17 mouse cellular contexts compared by ENCODE assay signal in the genomic region with DNA sequence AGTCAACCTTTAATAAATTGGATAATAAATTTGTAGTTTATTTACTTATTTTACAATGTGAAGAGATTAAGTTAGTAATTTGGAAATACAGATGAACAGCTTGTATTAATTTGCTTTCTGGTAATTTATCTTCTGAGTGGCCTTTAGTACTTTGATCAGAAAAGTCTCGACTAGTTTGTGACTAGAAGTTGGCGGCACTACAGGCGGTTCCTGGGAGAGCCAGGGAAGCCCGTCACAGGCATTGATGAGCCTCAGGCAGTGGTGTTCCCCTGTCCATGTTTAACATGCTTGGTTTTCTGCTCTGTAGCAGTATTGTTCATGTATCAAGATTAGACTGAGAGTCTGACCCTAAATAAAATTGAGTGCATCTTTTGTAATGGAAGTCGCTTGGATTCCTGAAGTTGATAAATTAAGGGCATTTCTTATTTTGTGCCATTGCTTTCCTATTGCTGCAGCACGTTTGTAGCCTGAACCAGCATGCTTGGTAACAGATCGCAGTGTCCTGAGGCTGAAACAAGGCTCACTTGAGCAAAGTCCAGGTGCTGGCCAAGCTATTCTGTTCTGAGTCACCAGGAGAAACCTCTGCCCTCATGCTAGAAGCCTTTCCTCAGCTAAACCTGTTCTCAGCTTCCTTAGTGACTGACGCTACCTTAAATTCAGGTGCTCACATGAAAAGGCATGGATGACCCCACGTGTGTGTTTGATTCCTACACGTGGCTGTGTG. TPM values are rescaled to one million over a fixed set of nuclear protein-coding genes. Genes with fewer than 3 reads are reported as not detected.
DNase-seq lines count a peak whose midpoint lies in the region; ATAC-seq lines count a peak whose summit lies in the region.
"Had no signal": no experiment of that assay in that cellular context is flagged by ENCODE, and none has a peak within 500 bp of the region (broad histone marks: within the 10 kb centered on the region; RNA-seq: fewer than 3 reads in every experiment).

No protein-coding gene starts in this region.

- no peak for ATAC-seq in midbrain, embryonic 11.5 days (ENCODE audit: low FRiP score)
- ATAC-seq in midbrain, embryonic 16.5 days, result no peak
- no peak for ATAC-seq in megakaryocyte-erythroid progenitor cell, adult 5-6 weeks (replicated peaks; ENCODE audit: low FRiP score, low TSS enrichment, poor library complexity, severe bottlenecking)
- ATAC-seq: forebrain, postnatal 0 days had no signal

- peaks cover 10% of the 10 kb centered on the region; the same call in 1 of the 2 replicates for H3K36me3 ChIP-seq in midbrain, embryonic 11.5 days (ENCODE audit: control insufficient read depth, insufficient read depth, low read length)
- H3K36me3 ChIP-seq in midbrain, embryonic 16.5 days (ENCODE audit: control insufficient read depth, insufficient read depth, low read length), result peaks cover 20% of the 10 kb centered on the region

- no peaks in the 10 kb centered on the region for H3K9me3 ChIP-seq in midbrain, embryonic 11.5 days (ENCODE audit: control insufficient read depth, low read length)
- no peaks in the 10 kb centered on the region for H3K9me3 ChIP-seq in midbrain, embryonic 16.5 days (replicated peaks; ENCODE audit: control insufficient read depth, low read length, poor library complexity, severe bottlenecking)
- H3K9me3 ChIP-seq: heart, embryonic 13.5 days; hindbrain, embryonic 15.5 days had no signal

- no peak overlapping the region for H3K27ac ChIP-seq in midbrain, embryonic 11.5 days (ENCODE audit: low read depth, low read length)
- H3K27ac ChIP-seq in midbrain, embryonic 16.5 days (ENCODE audit: low read length), result no peak overlapping the region
- H3K27ac ChIP-seq: heart, embryonic 13.5 days; hindbrain, embryonic 15.5 days; liver, embryonic 14.5 days had no signal

- WGBS in midbrain, embryonic 11.5 days, result 89% methylated on average over 10 of the region's 10 CpGs
- WGBS in midbrain, embryonic 16.5 days, result 92% methylated on average over 10 of the region's 10 CpGs

- peak; percentile 26 for DNase-seq in midbrain, embryonic 11.5 days (ENCODE audit: low spot score, missing footprints)
- DNase-seq in kidney, adult 8-10 months, result peak; percentile 69 to 73
- peak; percentile 67 to 83 for DNase-seq in kidney, postnatal 36 days
- DNase-seq in gastrocnemius, postnatal 10 days, result no peak
- DNase-seq in adrenal gland, postnatal 14 days, result no peak
- DNase-seq: adrenal gland, adult 2 months; cerebellum, postnatal 10 days; forebrain, postnatal 0 days; heart, postnatal 4 days; midbrain, embryonic 14.5 days; thymus, adult 18-20 months had no signal

- no peak overlapping the region for H3K9ac ChIP-seq in midbrain, embryonic 11.5 days (ENCODE audit: low read length)
- H3K9ac ChIP-seq in midbrain, embryonic 16.5 days (ENCODE audit: low read depth, low read length), result no peak overlapping the region
- H3K9ac ChIP-seq: forebrain, postnatal 0 days; heart, embryonic 13.5 days; hindbrain, embryonic 15.5 days; liver, embryonic 14.5 days had no signal

- H3K27me3 ChIP-seq in midbrain, embryonic 11.5 days (ENCODE audit: control insufficient read depth, insufficient read depth, low read length), result no peaks in the 10 kb centered on the region
- H3K27me3 ChIP-seq in midbrain, embryonic 16.5 days (ENCODE audit: control insufficient read depth, insufficient read depth, low read depth, low read length), result no peaks in the 10 kb centered on the region
- H3K27me3 ChIP-seq: heart, embryonic 13.5 days; hindbrain, embryonic 15.5 days had no signal

- peaks cover 4% of the 10 kb centered on the region for H3K4me1 ChIP-seq in midbrain, embryonic 11.5 days (ENCODE audit: control insufficient read depth, insufficient read depth, low read length)
- H3K4me1 ChIP-seq in midbrain, embryonic 16.5 days (ENCODE audit: control insufficient read depth, insufficient read depth, low read length), result peaks cover 5% of the 10 kb centered on the region

- no peak overlapping the region for H3K4me2 ChIP-seq in midbrain, embryonic 11.5 days
- H3K4me2 ChIP-seq in midbrain, embryonic 16.5 days (ENCODE audit: low read length), result no peak overlapping the region
- H3K4me2 ChIP-seq: heart, embryonic 13.5 days; hindbrain, embryonic 15.5 days had no signal

- no peak overlapping the region for H3K4me3 ChIP-seq in midbrain, embryonic 11.5 days (ENCODE audit: low read depth, low read length)
- H3K4me3 ChIP-seq in midbrain, embryonic 16.5 days (ENCODE audit: low read depth, low read length), result no peak overlapping the region
- H3K4me3 ChIP-seq: heart, embryonic 13.5 days; hindbrain, embryonic 15.5 days; myocyte had no signal

RNA-seq across cellular contexts. Expression of a gene that starts 2.6 kb away (rescaled TPM):
- polyA plus RNA-seq in midbrain, embryonic 11.5 days (2014; fragmentation: Nextera tagmentation; extraction: Ambion mirVana), result 59.9 and 64.0 TPM in 2 replicates
- 10.6 and 12.8 TPM in 2 replicates for polyA plus RNA-seq in midbrain, embryonic 16.5 days (2015; fragmentation: Nextera tagmentation; extraction: Ambion mirVana)
- total RNA-seq in gastrocnemius, postnatal 10 days (2021), result 10 to 100 TPM; 12.7 to 14.5 TPM
- total RNA-seq in adrenal gland, postnatal 14 days (2021), result 26.4 and 28.9 TPM in 2 replicates
- total RNA-seq in megakaryocyte-erythroid progenitor cell, adult 5-6 weeks (2014; fragmentation: Nextera tagmentation), result 54.3 and 55.8 TPM in 2 replicates
- 43.0 and 76.5 TPM in 2 replicates for total RNA-seq in megakaryocyte-erythroid progenitor cell, adult 5-6 weeks (2017)

RNA-seq across cellular contexts. Expression of a gene that starts 16.8 kb away (rescaled TPM):
- polyA plus RNA-seq in midbrain, embryonic 11.5 days (2014; fragmentation: Nextera tagmentation; extraction: Ambion mirVana), result 259 and 280 TPM in 2 replicates
- polyA plus RNA-seq in midbrain, embryonic 16.5 days (2015; fragmentation: Nextera tagmentation; extraction: Ambion mirVana), result 161 and 170 TPM in 2 replicates
- total RNA-seq in gastrocnemius, postnatal 10 days (2021), result 10 to 100 TPM; 91.5 to 92.5 TPM
- total RNA-seq in adrenal gland, postnatal 14 days (2021), result 111 and 113 TPM in 2 replicates
- 134 and 156 TPM in 2 replicates for total RNA-seq in megakaryocyte-erythroid progenitor cell, adult 5-6 weeks (2014; fragmentation: Nextera tagmentation)
- 219 and 251 TPM in 2 replicates for total RNA-seq in megakaryocyte-erythroid progenitor cell, adult 5-6 weeks (2017)

Comparison
In these comparisons a context has a peak if more than half of its experiments do, and no peak if none do; other contexts are left out.
1. DNase-seq: peak in midbrain, embryonic 11.5 days (single experiment), kidney, adult 8-10 months (2 of 2) and kidney, postnatal 36 days (2 of 2); none in gastrocnemius, postnatal 10 days (single experiment) and adrenal gland, postnatal 14 days (single experiment).